Mouse (Mus musculus): ENCODE measurements at regions not wholly inside any gene's neighbourhood (a gene's known extent, or its start where the extent isn't known, plus 50 kb on each side); places are given as distances from the start of the nearest gene placed in this dataset.
A peak's percentile ranks its signal among the peaks of the same experiment; 100 is the strongest.

DNA sequence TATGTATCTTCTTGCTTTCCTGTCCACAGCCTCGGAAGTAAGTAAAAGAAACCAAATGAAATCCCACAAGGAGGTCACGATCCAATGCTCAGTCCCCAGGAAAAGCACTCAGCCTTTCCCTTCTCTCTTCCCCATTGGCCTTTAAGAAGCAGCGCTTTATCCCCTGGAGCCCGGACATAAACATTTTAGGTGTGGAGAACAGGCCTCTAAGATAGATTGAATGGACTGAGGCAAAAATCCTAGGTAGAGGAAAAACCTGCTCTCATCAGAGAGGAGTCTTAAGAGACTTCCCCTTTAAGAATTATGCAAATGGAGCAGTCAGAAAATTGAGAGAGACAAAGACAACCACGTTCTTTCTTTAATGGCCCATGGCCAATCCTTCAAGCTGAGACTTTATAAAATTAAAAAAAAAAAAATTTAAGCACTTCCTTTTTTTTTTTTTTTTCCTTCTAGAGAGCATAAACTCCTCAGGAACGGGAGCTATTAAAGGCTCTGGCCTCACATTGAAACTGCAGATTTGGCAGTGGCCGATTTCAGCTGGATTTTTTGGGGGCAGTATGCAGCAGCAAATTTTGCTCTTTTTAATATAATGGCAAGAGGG, 1020.5 kb downstream of the 9330182O14Rik start:
- H3K9me3 ChIP-seq (ENCODE audit: control insufficient read depth, low read length), result no peaks in the 10 kb centered on the region
- no peak overlapping the region for H3K4me3 ChIP-seq (ENCODE audit: insufficient read depth in 1 of 2, low read depth in 2 of 2, low read length in 2 of 2)
- H3K27ac ChIP-seq, result no peak overlapping the region
- DNase-seq (ENCODE audit: low read depth in 3 of 3, low spot score in 3 of 3) (no peak), ATAC-seq (ENCODE audit: insufficient read depth) (no peak)
- H3K4me2 ChIP-seq (ENCODE audit: low read depth), result peak overlapping the region; percentile 32
- no peaks in the 10 kb centered on the region for H3K27me3 ChIP-seq (ENCODE audit: control insufficient read depth, insufficient read depth, low read length)
- TF ChIP-seq CTCF (IDR thresholded peaks at IDR 0.05; ENCODE audit: low read depth), result no peak
- TF ChIP-seq EP300 (IDR thresholded peaks at IDR 0.05; ENCODE audit: low read depth), result no peak
- H3K4me1 ChIP-seq (replicated peaks; ENCODE audit: control insufficient read depth in 2 of 2, insufficient read depth in 2 of 2, low read length in 1 of 2), result no peaks in the 10 kb centered on the region
- H3K36me3 ChIP-seq (replicated peaks; ENCODE audit: control insufficient read depth, insufficient read depth, low read depth), result no peaks in the 10 kb centered on the region
- no peak overlapping the region for H3K9ac ChIP-seq (replicated peaks)
- 24% methylated on average over 7 of the region's 7 CpGs for WGBS (ENCODE audit: insufficient replicate concordance)

DNA sequence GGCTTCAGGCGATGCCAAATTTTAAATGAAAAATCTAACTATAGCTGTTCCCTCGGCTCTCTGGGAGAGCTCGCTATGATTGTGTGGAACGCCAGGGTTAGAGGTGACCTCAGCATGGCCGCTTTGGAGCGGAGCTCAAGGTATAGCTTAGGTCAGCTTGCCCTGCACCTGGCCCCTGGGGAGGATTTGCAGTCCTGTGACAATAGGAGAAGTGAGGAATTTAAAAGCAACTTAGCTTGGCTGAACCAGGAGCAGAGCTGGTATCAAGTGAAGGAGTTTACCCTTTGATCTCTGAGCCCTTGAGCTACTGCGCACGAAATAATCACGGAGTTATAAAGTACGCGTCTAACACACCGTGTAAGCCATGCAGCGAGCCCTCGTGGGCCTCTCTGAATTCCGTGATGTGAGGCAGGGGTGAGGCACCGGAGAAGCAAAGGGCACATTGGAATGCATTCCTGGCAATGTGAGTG, 1021.0 kb downstream of the 9330182O14Rik start:
- Histone ChIP-seq H3K9me3 (ENCODE audit: control insufficient read depth, low read length) (no peaks in the 10 kb centered on the region), H3K27me3 (ENCODE audit: control insufficient read depth, insufficient read depth, low read length) (no peaks in the 10 kb centered on the region), H3K36me3 (replicated peaks; ENCODE audit: control insufficient read depth, insufficient read depth, low read depth) (no peaks in the 10 kb centered on the region), H3K4me1 (replicated peaks; ENCODE audit: control insufficient read depth in 2 of 2, insufficient read depth in 2 of 2, low read length in 1 of 2) (no peaks in the 10 kb centered on the region), H3K4me3 (ENCODE audit: insufficient read depth in 1 of 2, low read depth in 2 of 2, low read length in 2 of 2) (no peak overlapping the region), H3K9ac (replicated peaks) (no peak overlapping the region), H3K27ac (no peak overlapping the region), H3K4me2 (ENCODE audit: low read depth) (peak overlapping the region; percentile 32)
- WGBS (ENCODE audit: insufficient replicate concordance), result 15% methylated on average over 16 of the region's 16 CpGs
- DNase-seq (ENCODE audit: low read depth in 3 of 3, low spot score in 3 of 3) (no peak), ATAC-seq (ENCODE audit: insufficient read depth) (no peak)
- no peak for TF ChIP-seq CTCF (IDR thresholded peaks at IDR 0.05; ENCODE audit: low read depth)
- no peak for TF ChIP-seq EP300 (IDR thresholded peaks at IDR 0.05; ENCODE audit: low read depth)

DNA sequence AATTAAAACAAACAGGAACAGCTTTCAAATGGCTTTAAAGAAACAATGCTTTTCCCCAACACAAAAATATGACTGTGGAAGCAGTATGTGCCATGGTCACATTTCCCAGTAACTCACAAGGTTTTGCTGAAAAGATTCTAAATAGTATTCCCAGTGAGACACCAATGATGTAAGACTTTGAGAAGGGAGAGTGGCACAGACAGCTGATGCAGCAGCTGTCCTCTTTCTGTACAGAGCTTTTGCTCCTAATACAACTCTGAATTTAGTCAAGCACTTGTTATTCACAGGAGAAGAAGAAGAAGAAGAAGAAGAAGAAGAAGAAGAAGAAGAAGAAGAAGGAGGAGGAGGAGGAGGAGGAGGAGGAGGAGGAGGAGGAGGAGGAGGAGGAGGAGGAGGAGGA, 1023.6 kb downstream of the 9330182O14Rik start:
- Histone ChIP-seq H3K4me2 (ENCODE audit: low read depth) (no peak overlapping the region), H3K4me1 (replicated peaks; ENCODE audit: control insufficient read depth in 2 of 2, insufficient read depth in 2 of 2, low read length in 1 of 2) (no peaks in the 10 kb centered on the region), H3K9ac (replicated peaks) (no peak overlapping the region)

DNA sequence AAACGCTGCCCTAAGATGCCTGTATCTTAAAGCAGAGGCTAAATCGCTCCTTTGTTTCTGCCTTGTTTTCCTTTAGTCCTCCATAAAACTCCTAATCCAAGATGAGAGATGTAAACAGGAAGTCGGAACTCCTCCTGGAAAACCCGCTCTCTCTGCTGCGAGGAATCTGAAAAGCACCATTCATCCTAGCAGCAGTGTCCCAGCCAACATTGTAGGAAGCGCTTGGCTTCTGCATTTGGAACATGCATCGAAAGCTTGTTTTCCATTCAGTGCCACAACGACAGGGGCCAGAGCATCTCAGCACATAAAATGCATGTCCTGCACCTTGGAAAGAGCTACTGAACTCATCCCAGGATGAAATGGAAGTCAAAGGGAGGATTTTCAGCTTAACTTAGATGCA, 1028.1 kb downstream of the 9330182O14Rik start:
- H3K4me2 ChIP-seq (ENCODE audit: low read depth), result no peak overlapping the region

More for the DNA sequence above, 1023.6 kb downstream of the 9330182O14Rik start:
- Histone ChIP-seq H3K4me3 (ENCODE audit: insufficient read depth in 1 of 2, low read depth in 2 of 2, low read length in 2 of 2) (no peak overlapping the region), H3K9me3 (ENCODE audit: control insufficient read depth, low read length) (no peaks in the 10 kb centered on the region), H3K36me3 (replicated peaks; ENCODE audit: control insufficient read depth, insufficient read depth, low read depth) (no peaks in the 10 kb centered on the region), H3K27me3 (ENCODE audit: control insufficient read depth, insufficient read depth, low read length) (no peaks in the 10 kb centered on the region), H3K27ac (no peak overlapping the region)
- ATAC-seq (ENCODE audit: insufficient read depth) (no peak), DNase-seq (ENCODE audit: low read depth in 3 of 3, low spot score in 3 of 3) (no peak)
- TF ChIP-seq CTCF (IDR thresholded peaks at IDR 0.05; ENCODE audit: low read depth) (no peak), EP300 (IDR thresholded peaks at IDR 0.05; ENCODE audit: low read depth) (no peak)

DNA sequence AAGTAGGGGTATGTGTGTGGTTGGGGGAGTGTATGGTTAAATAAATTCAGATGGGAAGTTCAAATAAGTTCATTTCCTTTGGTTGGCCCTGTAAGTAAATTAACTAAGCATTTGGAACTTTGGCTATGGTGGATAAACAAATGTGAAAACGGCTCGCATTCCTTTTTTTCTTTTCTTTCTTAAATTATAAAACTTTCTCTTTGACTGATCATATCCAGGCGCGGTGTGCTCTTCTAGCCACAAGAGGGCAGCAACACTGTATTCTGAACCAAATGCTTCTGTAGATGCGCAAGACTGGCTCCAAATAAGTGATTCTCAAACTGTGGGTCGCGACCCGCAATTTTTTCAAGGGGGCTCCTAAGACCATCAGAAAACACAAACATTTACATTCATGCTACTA, 1028.6 kb downstream of the 9330182O14Rik start:
- H3K4me2 ChIP-seq (ENCODE audit: low read depth), result no peak overlapping the region
- H3K4me1 ChIP-seq (replicated peaks; ENCODE audit: control insufficient read depth in 2 of 2, insufficient read depth in 2 of 2, low read length in 1 of 2), result no peaks in the 10 kb centered on the region; a peak in 1 of 4 replicates
- H3K4me3 ChIP-seq (ENCODE audit: insufficient read depth in 1 of 2, low read depth in 2 of 2, low read length in 2 of 2), result no peak overlapping the region
- no peak for ATAC-seq (ENCODE audit: insufficient read depth)
- peak; percentile 16 to 20 (median 17) for DNase-seq (ENCODE audit: low read depth in 3 of 3, low spot score in 3 of 3)
- H3K27me3 ChIP-seq (ENCODE audit: control insufficient read depth, insufficient read depth, low read length), result no peaks in the 10 kb centered on the region
- H3K9ac ChIP-seq (replicated peaks), result no peak overlapping the region
- no peaks in the 10 kb centered on the region for H3K36me3 ChIP-seq (replicated peaks; ENCODE audit: control insufficient read depth, insufficient read depth, low read depth)
- 3% methylated on average over 8 of the region's 8 CpGs for WGBS (ENCODE audit: insufficient replicate concordance)
- TF ChIP-seq EP300 (IDR thresholded peaks at IDR 0.05; ENCODE audit: low read depth) (no peak), CTCF (IDR thresholded peaks at IDR 0.05; ENCODE audit: low read depth) (peak; percentile 67)
- no peaks in the 10 kb centered on the region for H3K9me3 ChIP-seq (ENCODE audit: control insufficient read depth, low read length)
- H3K27ac ChIP-seq, result no peak overlapping the region

More for the DNA sequence above, 1028.1 kb downstream of the 9330182O14Rik start:
- H3K27ac ChIP-seq, result no peak overlapping the region
- 26% methylated on average over 8 of the region's 8 CpGs for WGBS (ENCODE audit: insufficient replicate concordance)
- no peak overlapping the region for H3K4me3 ChIP-seq (ENCODE audit: insufficient read depth in 1 of 2, low read depth in 2 of 2, low read length in 2 of 2)
- H3K9me3 ChIP-seq (ENCODE audit: control insufficient read depth, low read length), result no peaks in the 10 kb centered on the region
- no peak for TF ChIP-seq CTCF (IDR thresholded peaks at IDR 0.05; ENCODE audit: low read depth)
- no peak for TF ChIP-seq EP300 (IDR thresholded peaks at IDR 0.05; ENCODE audit: low read depth)
- DNase-seq (ENCODE audit: low read depth in 3 of 3, low spot score in 3 of 3) (no peak), ATAC-seq (ENCODE audit: insufficient read depth) (no peak)
- no peaks in the 10 kb centered on the region; a peak in 1 of 4 replicates for H3K4me1 ChIP-seq (replicated peaks; ENCODE audit: control insufficient read depth in 2 of 2, insufficient read depth in 2 of 2, low read length in 1 of 2)
- H3K36me3 ChIP-seq (replicated peaks; ENCODE audit: control insufficient read depth, insufficient read depth, low read depth), result no peaks in the 10 kb centered on the region
- H3K9ac ChIP-seq (replicated peaks), result no peak overlapping the region
- no peaks in the 10 kb centered on the region for H3K27me3 ChIP-seq (ENCODE audit: control insufficient read depth, insufficient read depth, low read length)

All from liver, embryonic 14.5 days (tissue).